In the genomic region with DNA sequence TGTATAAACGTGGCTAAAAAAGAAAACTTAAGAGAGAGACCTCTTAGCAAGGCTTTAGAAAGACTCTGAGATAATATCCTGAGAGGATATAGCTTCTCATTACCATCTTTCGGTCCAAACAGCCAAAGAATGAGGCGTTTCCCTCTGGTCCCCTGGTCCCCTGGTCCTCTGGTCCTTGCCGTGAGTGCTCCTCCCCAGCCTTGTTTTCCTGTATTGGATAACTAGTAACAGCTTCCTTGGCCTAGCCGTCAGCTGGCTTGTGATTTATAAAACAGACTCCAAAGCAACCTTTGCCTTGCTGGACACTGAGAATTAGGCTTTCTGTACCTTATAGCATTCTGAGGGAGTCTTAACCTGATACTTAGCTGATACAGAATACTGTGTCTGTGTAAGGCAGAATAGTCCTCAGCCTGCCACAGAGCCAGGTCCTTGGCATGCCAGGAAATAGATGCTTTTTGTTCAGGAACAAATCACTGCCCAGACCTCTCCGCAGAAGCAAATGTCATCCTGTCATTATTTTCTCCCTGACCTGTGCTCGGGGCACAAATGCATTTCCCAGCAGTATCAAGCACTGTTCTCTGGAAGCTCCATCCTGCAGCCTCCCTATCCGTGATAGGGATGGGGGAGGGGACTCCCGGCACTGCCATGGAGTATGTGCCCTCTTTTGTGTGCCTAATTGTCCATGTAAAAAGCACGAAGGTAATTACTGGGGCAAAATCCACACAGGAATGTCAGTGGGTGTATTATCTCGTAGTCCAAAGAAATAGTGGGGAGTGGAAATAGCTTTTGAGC, we compare ENCODE assay signal across 7 mouse cellular contexts.
DNase-seq lines count a peak whose midpoint lies in the region; ATAC-seq and TF ChIP-seq lines count a peak whose summit lies in the region.

No protein-coding gene starts in this region.

- no peak for ATAC-seq in embryonic facial prominence, embryonic 12.5 days (ENCODE audit: insufficient number of reproducible peaks, insufficient read depth, low FRiP score, low TSS enrichment)
- ATAC-seq in hindbrain, embryonic 13.5 days (ENCODE audit: low FRiP score) = peak; percentile 57; the same call in 1 of the 2 replicates
- ATAC-seq in limb, embryonic 15.5 days (ENCODE audit: insufficient number of reproducible peaks, low FRiP score, low TSS enrichment, low read depth) = no peak
- ATAC-seq in stomach, postnatal 0 days (ENCODE audit: low FRiP score, low TSS enrichment) = no peak
- no peak for ATAC-seq in inflammation-experienced regulatory T-cells, adult 6 months

- WGBS in embryonic facial prominence, embryonic 12.5 days = 17% methylated on average over 11 of the region's 11 CpGs
- WGBS in hindbrain, embryonic 13.5 days = 29% methylated on average over 11 of the region's 11 CpGs
- WGBS in limb, embryonic 15.5 days = 32% methylated on average over 11 of the region's 11 CpGs
- 45% methylated on average over 11 of the region's 11 CpGs for WGBS in stomach, postnatal 0 days

- H3K9me3 ChIP-seq in embryonic facial prominence, embryonic 12.5 days = no peaks in the 10 kb centered on the region
- H3K9me3 ChIP-seq in hindbrain, embryonic 13.5 days = no peaks in the 10 kb centered on the region
- no peaks in the 10 kb centered on the region for H3K9me3 ChIP-seq in limb, embryonic 15.5 days
- no peaks in the 10 kb centered on the region for H3K9me3 ChIP-seq in stomach, postnatal 0 days (ENCODE audit: control insufficient read depth, low read length)

- DNase-seq in stomach, postnatal 0 days (ENCODE audit: low spot score) = no peak
- no peak for DNase-seq in ovary, postnatal 36 days (ENCODE audit: low spot score)

- H3K27ac ChIP-seq in brown adipose tissue, adult 24 weeks (replicated peaks; ENCODE audit: low read depth, low read length) = peak overlapping the region; percentile 85
- 0 out of 2 replicates have a peak overlapping the region, but pooled peaks have one; percentile 36 for H3K27ac ChIP-seq in embryonic facial prominence, embryonic 12.5 days
- H3K27ac ChIP-seq in hindbrain, embryonic 13.5 days = peak overlapping the region; percentile 75
- peak overlapping the region; percentile 1 for H3K27ac ChIP-seq in limb, embryonic 15.5 days
- H3K27ac ChIP-seq in stomach, postnatal 0 days (replicated peaks) = no peak overlapping the region

- no peak for TF ChIP-seq EP300 in stomach, postnatal 0 days (optimal IDR thresholded peaks at IDR 0.05)

- no peak for TF ChIP-seq CTCF in stomach, postnatal 0 days (IDR thresholded peaks at IDR 0.05; ENCODE audit: low read depth)

- H3K4me3 ChIP-seq in brown adipose tissue, adult 24 weeks (ENCODE audit: insufficient read depth, low read depth, low read length) = no peak overlapping the region
- no peak overlapping the region for H3K4me3 ChIP-seq in embryonic facial prominence, embryonic 12.5 days
- H3K4me3 ChIP-seq in hindbrain, embryonic 13.5 days = no peak overlapping the region
- H3K4me3 ChIP-seq in limb, embryonic 15.5 days = no peak overlapping the region
- no peak overlapping the region for H3K4me3 ChIP-seq in stomach, postnatal 0 days (ENCODE audit: low read depth, low read length)

- H3K9ac ChIP-seq in embryonic facial prominence, embryonic 12.5 days = peak overlapping the region; percentile 15; the same call in 1 of the 2 replicates
- peak overlapping the region; percentile 46; the same call in 1 of the 2 replicates for H3K9ac ChIP-seq in hindbrain, embryonic 13.5 days
- H3K9ac ChIP-seq in limb, embryonic 15.5 days = no peak overlapping the region
- H3K9ac ChIP-seq in stomach, postnatal 0 days (ENCODE audit: low read length) = no peak overlapping the region

- H3K36me3 ChIP-seq in embryonic facial prominence, embryonic 12.5 days = no peaks in the 10 kb centered on the region
- H3K36me3 ChIP-seq in hindbrain, embryonic 13.5 days = no peaks in the 10 kb centered on the region
- no peaks in the 10 kb centered on the region for H3K36me3 ChIP-seq in limb, embryonic 15.5 days
- H3K36me3 ChIP-seq in stomach, postnatal 0 days (ENCODE audit: control insufficient read depth, insufficient read depth, low read length) = no peaks in the 10 kb centered on the region

- no peaks in the 10 kb centered on the region for H3K4me1 ChIP-seq in brown adipose tissue, adult 24 weeks (ENCODE audit: control insufficient read depth, insufficient read depth, insufficient read length, low read length)
- peaks cover 12% of the 10 kb centered on the region for H3K4me1 ChIP-seq in embryonic facial prominence, embryonic 12.5 days
- peaks cover 14% of the 10 kb centered on the region for H3K4me1 ChIP-seq in hindbrain, embryonic 13.5 days (replicated peaks)
- H3K4me1 ChIP-seq in limb, embryonic 15.5 days = peaks cover 5% of the 10 kb centered on the region; the same call in 1 of the 2 replicates
- no peaks in the 10 kb centered on the region for H3K4me1 ChIP-seq in stomach, postnatal 0 days (replicated peaks; ENCODE audit: control insufficient read depth, insufficient read depth)

- no peaks in the 10 kb centered on the region for H3K27me3 ChIP-seq in embryonic facial prominence, embryonic 12.5 days
- no peaks in the 10 kb centered on the region for H3K27me3 ChIP-seq in hindbrain, embryonic 13.5 days
- H3K27me3 ChIP-seq in limb, embryonic 15.5 days = no peaks in the 10 kb centered on the region
- no peaks in the 10 kb centered on the region for H3K27me3 ChIP-seq in stomach, postnatal 0 days (ENCODE audit: control insufficient read depth, insufficient read depth, low read length)

- peak overlapping the region; percentile 14; the same call in 1 of the 2 replicates for H3K4me2 ChIP-seq in embryonic facial prominence, embryonic 12.5 days (replicated peaks)
- peak overlapping the region; percentile 39 for H3K4me2 ChIP-seq in hindbrain, embryonic 13.5 days
- H3K4me2 ChIP-seq in limb, embryonic 15.5 days = no peak overlapping the region
- H3K4me2 ChIP-seq in stomach, postnatal 0 days (replicated peaks; ENCODE audit: low read depth) = no peak overlapping the region

Comparison
In these comparisons a context has a peak if more than half of its experiments do, and no peak if none do; other contexts are left out.
1. H3K4me2 ChIP-seq: peak in embryonic facial prominence, embryonic 12.5 days (single experiment) and hindbrain, embryonic 13.5 days (single experiment); none in limb, embryonic 15.5 days (single experiment) and stomach, postnatal 0 days (single experiment).
2. H3K9ac ChIP-seq: peak in embryonic facial prominence, embryonic 12.5 days (single experiment) and hindbrain, embryonic 13.5 days (single experiment); none in limb, embryonic 15.5 days (single experiment) and stomach, postnatal 0 days (single experiment).